Comparison of ENCODE assay signal across 8 mouse cellular contexts in genomic region chr3:66981101-66981661, GRCm38 (mm10). TPM values are rescaled to one million over a fixed set of nuclear protein-coding genes. Genes with fewer than 3 reads are reported as not detected.
DNase-seq lines count a peak whose midpoint lies in the region; ATAC-seq lines count a peak whose summit lies in the region.

Rsrc1 (plus strand) TSS chr3:66981390.

- peak; percentile 13 for ATAC-seq in forebrain, embryonic 16.5 days
- ATAC-seq in hindbrain, embryonic 11.5 days (ENCODE audit: low FRiP score), result peak; percentile 37
- ATAC-seq in megakaryocyte progenitor cell, adult 5-6 weeks (replicated peaks; ENCODE audit: poor library complexity), result peak; percentile 15

- 0 out of 2 replicates have a peak within 1 kb of the TSS, but pooled peaks have one; percentile 8 for H3K9ac ChIP-seq in forebrain, embryonic 16.5 days (replicated peaks; ENCODE audit: low read depth, low read length)
- peak within 1 kb of the TSS; percentile 52 for H3K9ac ChIP-seq in hindbrain, embryonic 11.5 days (ENCODE audit: low read depth, low read length)

- WGBS in forebrain, embryonic 16.5 days, result under 1% methylated on average over 49 of the region's 62 CpGs
- under 1% methylated on average over 36 of the region's 62 CpGs for WGBS in hindbrain, embryonic 11.5 days

- no peak for DNase-seq in frontal cortex, adult 2 months (ENCODE audit: extremely low spot score in 1 of 2, low spot score in 1 of 2)
- DNase-seq in frontal cortex, postnatal 25 days (ENCODE audit: low spot score in 2 of 2), result no peak
- peak; percentile 59 for DNase-seq in adrenal gland, adult 8-10 months
- peak; percentile 71 for DNase-seq in hindbrain, embryonic 11.5 days (ENCODE audit: low spot score)
- peak in 1 of 2 experiments; percentile 36 for DNase-seq in left cerebral cortex, postnatal 10 days (ENCODE audit: extremely low spot score in 1 of 2, low spot score in 2 of 2)
- DNase-seq in testis, postnatal 14 days (ENCODE audit: low spot score), result peak; percentile 59

- H3K27ac ChIP-seq in forebrain, embryonic 16.5 days (ENCODE audit: low read length), result no peak within 1 kb of the TSS
- peak within 1 kb of the TSS; percentile 75 for H3K27ac ChIP-seq in hindbrain, embryonic 11.5 days (ENCODE audit: low read depth, low read length)

- peak within 1 kb of the TSS; percentile 65 for H3K4me2 ChIP-seq in forebrain, embryonic 16.5 days (ENCODE audit: low read length)
- peak within 1 kb of the TSS; percentile 65 for H3K4me2 ChIP-seq in hindbrain, embryonic 11.5 days (replicated peaks; ENCODE audit: low read depth, low read length)

- H3K9me3 ChIP-seq in forebrain, embryonic 16.5 days (ENCODE audit: control insufficient read depth, low read length), result no peaks in the 10 kb centered on the region
- H3K9me3 ChIP-seq in hindbrain, embryonic 11.5 days (ENCODE audit: control insufficient read depth, low read length), result no peaks in the 10 kb centered on the region

- peaks cover 41% of the 10 kb centered on the region for H3K27me3 ChIP-seq in forebrain, embryonic 16.5 days (replicated peaks; ENCODE audit: control insufficient read depth, insufficient read depth, low read length)
- peaks cover 44% of the 10 kb centered on the region for H3K27me3 ChIP-seq in hindbrain, embryonic 11.5 days (ENCODE audit: control insufficient read depth, insufficient read depth, low read length)

- intact Hi-C loops in left cerebral cortex, postnatal 10 days (cut with DNase I), result loop anchor here (10.0 kb wide), 2 partner anchors 284 to 364 kb away; no protein-coding TSS in a partner anchor

- no peaks in the 10 kb centered on the region for H3K36me3 ChIP-seq in forebrain, embryonic 16.5 days (ENCODE audit: control insufficient read depth, insufficient read depth)
- H3K36me3 ChIP-seq in hindbrain, embryonic 11.5 days (ENCODE audit: control insufficient read depth, insufficient read depth, low read length), result no peaks in the 10 kb centered on the region

- H3K4me3 ChIP-seq in forebrain, embryonic 16.5 days (replicated peaks; ENCODE audit: low read length), result peak within 1 kb of the TSS; percentile 42
- peak within 1 kb of the TSS; percentile 41 for H3K4me3 ChIP-seq in hindbrain, embryonic 11.5 days (ENCODE audit: low read depth, low read length)

- H3K4me1 ChIP-seq in forebrain, embryonic 16.5 days (replicated peaks; ENCODE audit: control insufficient read depth, insufficient read depth, low read length), result peaks cover 21% of the 10 kb centered on the region
- H3K4me1 ChIP-seq in hindbrain, embryonic 11.5 days (replicated peaks; ENCODE audit: control insufficient read depth, insufficient read depth, low read length), result peaks cover 4% of the 10 kb centered on the region

RNA-seq across cellular contexts. Expression of gene Rsrc1, which starts in this region (rescaled TPM):
- polyA plus RNA-seq in frontal cortex, adult 2 months (2012; rRNA removed), result 22.2 and 24.0 TPM in 2 replicates
- total RNA-seq in adrenal gland, adult 8-10 months (2022), result 10 to 100 TPM; 28.5 to 45.5 (median 35.2) TPM
- 24.3 and 26.3 TPM in 2 replicates for polyA plus RNA-seq in forebrain, embryonic 16.5 days (2015; fragmentation: Nextera tagmentation; extraction: Ambion mirVana)
- 45.0 and 47.8 TPM in 2 replicates for polyA plus RNA-seq in hindbrain, embryonic 11.5 days (2014; fragmentation: Nextera tagmentation; extraction: Ambion mirVana)
- 10 to 100 TPM; 28.5 to 29.4 TPM for total RNA-seq in left cerebral cortex, postnatal 10 days (2021)
- total RNA-seq in megakaryocyte progenitor cell, adult 5-6 weeks (2015), result 36.6 and 37.4 TPM in 2 replicates
- total RNA-seq in megakaryocyte progenitor cell, adult 5-6 weeks (2017), result 40.4 and 57.6 TPM in 2 replicates

Comparison
In these comparisons a context has a peak if more than half of its experiments do, and no peak if none do; other contexts are left out.
1. DNase-seq: peak in adrenal gland, adult 8-10 months (single experiment), hindbrain, embryonic 11.5 days (single experiment) and testis, postnatal 14 days (single experiment); none in frontal cortex, adult 2 months (0 of 2) and frontal cortex, postnatal 25 days (0 of 2).
2. Peak in every context shown above with its lines, with median percentiles within 50 percentile points of each other: ATAC-seq.